Mouse (Mus musculus): Measurements from ENCODE around the gene Etnk1. TPM values are rescaled to one million over a fixed set of nuclear protein-coding genes. Genes with fewer than 3 reads are reported as not detected.
"Not testable (repeated sequence)": the region's sequence is repeated elsewhere in the genome, so short reads cannot be mapped to it uniquely, and the experiment has no call there.

Gene Etnk1
- total RNA-seq, 2 experiments from 2014 or later = 161 to 170 TPM

- intact Hi-C loops (cut with DNase I) = loop anchor here (5.0 kb wide), 1 partner anchor 70 kb away; no protein-coding TSS in a partner anchor
- DNase-seq (ENCODE audit: low spot score in 2 of 2) = peak in 1 of 2 experiments; percentile 40
Observed at GRCm38 (mm10) chr6:143167409-143167919, 443 bp downstream of the Etnk1 start.

- no peak for DNase-seq (ENCODE audit: low spot score in 2 of 2)
- intact Hi-C loops (cut with DNase I) = loop anchor here (5.0 kb wide), 1 partner anchor 71 kb away; no protein-coding TSS in a partner anchor
Observed at GRCm38 (mm10) chr6:143167981-143168674, 1.1 kb downstream of the Etnk1 start.

GRCm38 (mm10) chr6:143169385-143169784 lies 2.4 kb downstream of the Etnk1 start:
- no peak for DNase-seq (ENCODE audit: low spot score in 2 of 2)
- intact Hi-C loops (cut with DNase I) = loop anchor here (5.0 kb wide), 1 partner anchor 72 kb away; no protein-coding TSS in a partner anchor

- DNase-seq (ENCODE audit: low spot score in 2 of 2) = no peak
- intact Hi-C loops (cut with DNase I) = no loop called here
Observed at GRCm38 (mm10) chr6:143170166-143170960, 3.3 kb downstream of the Etnk1 start.

GRCm38 (mm10) chr6:143171066-143171465 lies 4.0 kb downstream of the Etnk1 start:
- intact Hi-C loops (cut with DNase I) = no loop called here
- DNase-seq (ENCODE audit: low spot score in 2 of 2) = no peak

GRCm38 (mm10) chr6:143171781-143172465 lies 4.9 kb downstream of the Etnk1 start:
- DNase-seq (ENCODE audit: low spot score in 2 of 2) = no peak
- intact Hi-C loops (cut with DNase I) = no loop called here

- DNase-seq (ENCODE audit: low spot score in 2 of 2); intact Hi-C loops (cut with DNase I): not testable (repeated sequence)
Observed at GRCm38 (mm10) chr6:143172683-143173082, 5.7 kb downstream of the Etnk1 start.

- intact Hi-C loops (cut with DNase I) = no loop called here
Observed at GRCm38 (mm10) chr6:143174226-143174625, 7.2 kb downstream of the Etnk1 start.

GRCm38 (mm10) chr6:143174906-143175656 lies 8.1 kb downstream of the Etnk1 start:
- intact Hi-C loops (cut with DNase I) = loop anchor here (5.0 kb wide), 1 partner anchor 138 kb away; no protein-coding TSS in a partner anchor
- DNase-seq (ENCODE audit: low spot score in 2 of 2) = peak; percentile 44 to 46

More at GRCm38 (mm10) chr6:143174226-143174625, 7.2 kb downstream of the Etnk1 start:
- DNase-seq (ENCODE audit: low spot score in 2 of 2) = no peak

GRCm38 (mm10) chr6:143176076-143176475 lies 9.1 kb downstream of the Etnk1 start:
- intact Hi-C loops (cut with DNase I) = loop anchor here (5.0 kb wide), 1 partner anchor 139 kb away; no protein-coding TSS in a partner anchor
- DNase-seq (ENCODE audit: low spot score in 2 of 2) = no peak

- intact Hi-C loops (cut with DNase I) = loop anchor here (5.0 kb wide), 1 partner anchor 139 kb away; no protein-coding TSS in a partner anchor
Observed at GRCm38 (mm10) chr6:143176591-143176990, 9.6 kb downstream of the Etnk1 start.

GRCm38 (mm10) chr6:143179181-143179580 lies 12.2 kb downstream of the Etnk1 start:
- no peak for DNase-seq (ENCODE audit: low spot score in 2 of 2)
- intact Hi-C loops (cut with DNase I) = loop anchor here (5.0 kb wide), 1 partner anchor 142 kb away; no protein-coding TSS in a partner anchor

More at GRCm38 (mm10) chr6:143176591-143176990, 9.6 kb downstream of the Etnk1 start:
- DNase-seq (ENCODE audit: low spot score in 2 of 2) = no peak

- intact Hi-C loops (cut with DNase I) = loop anchor here (5.0 kb wide), 1 partner anchor 142 kb away; no protein-coding TSS in a partner anchor
- DNase-seq (ENCODE audit: low spot score in 2 of 2) = no peak
Observed at GRCm38 (mm10) chr6:143179733-143180132, 12.7 kb downstream of the Etnk1 start.

- no peak for DNase-seq (ENCODE audit: low spot score in 2 of 2)
- intact Hi-C loops (cut with DNase I) = no loop called here
Observed at GRCm38 (mm10) chr6:143180511-143180910, 13.5 kb downstream of the Etnk1 start.

GRCm38 (mm10) chr6:143184099-143184498 lies 17.1 kb downstream of the Etnk1 start:
- intact Hi-C loops (cut with DNase I) = no loop called here

GRCm38 (mm10) chr6:143184745-143185144 lies 17.7 kb downstream of the Etnk1 start:
- intact Hi-C loops (cut with DNase I) = no loop called here
- DNase-seq (ENCODE audit: low spot score in 2 of 2) = no peak

More at GRCm38 (mm10) chr6:143184099-143184498, 17.1 kb downstream of the Etnk1 start:
- no peak for DNase-seq (ENCODE audit: low spot score in 2 of 2)

GRCm38 (mm10) chr6:143190838-143191476 lies 23.9 kb downstream of the Etnk1 start:
- peak; percentile 50 to 78 for DNase-seq (ENCODE audit: low spot score in 2 of 2)
- intact Hi-C loops (cut with DNase I) = no loop called here
